Mouse (Mus musculus) neural tube, embryonic 14.5 days (tissue): ENCODE data around the gene Naa35. TPM values are rescaled to one million over a fixed set of nuclear protein-coding genes. Genes with fewer than 3 reads are reported as not detected.
A peak's percentile ranks its signal among the peaks of the same experiment; 100 is the strongest.

Source experiments
- ATAC-seq: fragments of 200-750 bp; cut with Nextera tagmentation; 2 replicates; pipeline ENCODE4 v1.8.0; 2017; ENCODE audit warnings: low read depth, mild to moderate bottlenecking, moderate TSS enrichment, moderate library complexity
- H3K27ac ChIP-seq: fragments of 300-500 bp; sonication (generic); 2 replicates; pipeline ENCODE4 v1.5.1; 2014; ENCODE audit warnings: low read depth, mild to moderate bottlenecking, control low read depth, low read length, moderate library complexity, mixed read lengths
- H3K27me3 ChIP-seq: fragments of 300-500 bp; sonication (generic); 2 replicates; pipeline ENCODE4 v1.6.1; 2014; ENCODE audit warnings: low read length; ENCODE audit not compliant: control insufficient read depth, insufficient read depth
- H3K36me3 ChIP-seq: fragments of 300-500 bp; sonication (generic); 2 replicates; pipeline ENCODE4 v1.6.1; 2014; ENCODE audit warnings: low read length, mixed read lengths; ENCODE audit not compliant: control insufficient read depth, insufficient read depth
- H3K4me1 ChIP-seq: fragments of 300-500 bp; sonication (generic); 2 replicates; pipeline ENCODE4 v1.6.1; 2014; ENCODE audit warnings: low read length; ENCODE audit not compliant: control insufficient read depth, insufficient read depth
- H3K4me2 ChIP-seq: fragments of 300-500 bp; sonication (generic); 2 replicates; pipeline ENCODE4 v1.6.1; 2014; ENCODE audit warnings: mild to moderate bottlenecking, low read depth, low read length, control low read depth
- H3K4me3 ChIP-seq: fragments of 300-500 bp; sonication (generic); 2 replicates; pipeline ENCODE4 v1.5.1; 2014; ENCODE audit warnings: low read depth, low read length, control low read depth, mixed read lengths
- H3K9ac ChIP-seq: fragments of 300-500 bp; sonication (generic); replicated peaks from 2 replicates; pipeline ENCODE4 v1.6.1; 2014; ENCODE audit warnings: low read depth, mild to moderate bottlenecking, control low read depth, low read length, mixed read lengths
- H3K9me3 ChIP-seq: fragments of 300-500 bp; sonication (generic); 2 replicates; pipeline ENCODE4 v1.6.1; 2016; ENCODE audit warnings: low read length; ENCODE audit not compliant: control insufficient read depth
- WGBS: fragments of 180-500 bp; shearing (Covaris S2); extraction: QIAGEN DNeasy Blood & Tissue Kit; methylation state at CpG from one replicate; pipeline ENCODE4 v1.1.7; 2014; 5-methylcytosine and 5-hydroxymethylcytosine counted together
- polyA plus RNA-seq: library from polyadenylated mRNA; unstranded; fragments of >200 nt; fragmentation: Nextera tagmentation; extraction: Ambion mirVana; gene quantifications from 2 replicates; pipeline ENCODE4 v1.2.1, GENCODE M21; 2014

Naa35 gene
- polyA plus RNA-seq, 1 experiment from 2014 or later = 120 TPM

DNA sequence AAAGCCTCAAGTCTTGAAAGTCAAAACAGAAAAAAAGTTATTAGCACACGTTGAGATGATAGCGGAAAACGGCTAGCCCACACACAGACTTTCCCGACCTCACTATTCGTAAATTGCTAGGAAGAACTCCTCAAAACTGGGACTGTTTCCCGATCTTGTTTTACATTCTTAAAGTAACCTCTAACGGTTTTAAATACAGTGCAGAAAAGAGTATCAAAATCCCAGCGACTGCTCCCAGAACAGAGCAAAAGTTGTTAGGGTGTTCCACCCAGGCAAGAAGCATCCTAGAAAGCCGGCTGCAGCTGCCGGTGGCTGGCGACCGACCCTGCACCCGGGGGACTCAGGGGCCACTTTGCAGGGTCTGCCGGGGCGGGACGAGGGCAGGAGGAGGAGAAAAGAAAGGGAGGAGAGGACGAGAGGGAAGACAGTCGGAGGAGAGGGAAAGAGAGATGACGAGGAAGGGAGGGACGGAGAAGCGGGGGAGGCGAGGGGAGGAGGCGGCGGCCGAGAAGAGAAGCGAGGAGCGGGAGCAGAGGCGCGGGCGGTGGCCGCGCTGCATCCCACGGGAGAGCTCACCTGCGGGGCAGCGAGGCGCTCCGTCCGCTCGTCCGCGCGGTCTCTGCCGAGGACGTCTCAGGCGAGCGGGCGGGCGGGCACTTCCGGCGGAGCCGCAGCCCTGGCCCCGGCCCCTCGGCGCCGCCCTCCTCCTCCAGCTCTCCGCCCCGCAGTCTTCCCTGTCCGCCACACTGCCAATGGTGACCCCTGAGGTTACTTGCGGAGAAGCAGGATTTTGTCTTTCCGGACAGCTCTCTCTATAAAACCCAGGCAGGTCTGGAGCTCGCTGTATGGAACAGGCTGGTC lies 90.3 kb downstream of the Naa35 start, which contains the start of gene Golm1:
Gene Golm1 (minus strand): TSS at position 661 of the 861 bp plus-strand sequence.
- Histone ChIP-seq H3K27me3 (no peaks in the 10 kb centered on the region), H3K4me1 (peaks cover 15% of the 10 kb centered on the region), H3K4me3 (peak within 1 kb of the TSS; percentile 74), H3K9ac (peak within 1 kb of the TSS; percentile 80), H3K4me2 (peak within 1 kb of the TSS; percentile 69), H3K9me3 (no peaks in the 10 kb centered on the region), H3K36me3 (no peaks in the 10 kb centered on the region), H3K27ac (peak within 1 kb of the TSS; percentile 67)
- ATAC-seq = peak; percentile 78
- WGBS = under 1% methylated on average over 46 of the region's 61 CpGs

DNA sequence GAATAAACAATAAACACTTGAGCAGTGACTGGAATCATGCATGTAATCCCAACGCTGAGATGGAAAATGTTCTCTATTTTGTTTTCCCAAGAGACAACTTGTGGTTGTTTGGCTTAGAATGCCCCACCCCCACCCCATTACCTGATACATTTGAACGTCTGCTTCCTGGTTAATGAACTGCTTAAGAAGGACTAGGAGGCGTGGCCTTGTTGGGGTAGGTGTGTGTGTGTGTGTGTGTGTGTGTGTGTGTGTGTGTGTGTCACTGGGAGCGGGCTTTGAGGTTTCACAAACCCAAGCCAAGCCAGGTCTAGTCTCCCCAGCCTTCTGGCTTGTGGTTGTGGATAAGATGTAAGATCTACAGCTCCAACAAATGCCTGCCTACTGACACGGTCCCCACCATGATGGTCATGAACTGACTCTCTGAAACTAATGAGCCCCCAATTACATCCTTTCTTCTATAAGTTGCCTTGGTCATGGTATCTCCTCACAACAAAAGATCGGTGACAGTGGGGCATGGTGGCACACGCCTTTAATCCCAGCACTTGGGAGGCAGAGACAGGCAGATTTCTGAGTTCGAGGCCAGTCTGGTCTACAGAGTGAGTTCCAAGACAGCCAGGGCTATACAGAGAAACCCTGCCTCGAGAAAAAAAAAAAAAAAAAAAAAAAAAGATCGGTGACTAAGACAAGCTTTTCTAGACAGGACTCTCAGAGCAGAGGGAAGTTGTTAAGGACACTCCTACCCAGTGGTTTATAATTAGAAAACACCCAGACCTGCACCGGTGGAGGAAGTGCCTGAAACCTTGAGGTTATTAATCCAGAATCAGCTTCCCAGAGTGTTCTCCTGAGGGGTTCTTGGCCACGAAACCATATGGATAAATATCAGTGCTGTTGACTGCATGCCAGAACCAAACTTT lies 91.5 kb downstream of the Naa35 start:
- 75% methylated on average over 12 of the region's 12 CpGs for WGBS
- Histone ChIP-seq H3K9me3 (no peaks in the 10 kb centered on the region), H3K36me3 (no peaks in the 10 kb centered on the region), H3K27me3 (no peaks in the 10 kb centered on the region), H3K4me1 (peaks cover 15% of the 10 kb centered on the region), H3K27ac (no peak overlapping the region), H3K9ac (no peak overlapping the region), H3K4me2 (no peak overlapping the region), H3K4me3 (no peak overlapping the region)
- ATAC-seq = no peak

DNA sequence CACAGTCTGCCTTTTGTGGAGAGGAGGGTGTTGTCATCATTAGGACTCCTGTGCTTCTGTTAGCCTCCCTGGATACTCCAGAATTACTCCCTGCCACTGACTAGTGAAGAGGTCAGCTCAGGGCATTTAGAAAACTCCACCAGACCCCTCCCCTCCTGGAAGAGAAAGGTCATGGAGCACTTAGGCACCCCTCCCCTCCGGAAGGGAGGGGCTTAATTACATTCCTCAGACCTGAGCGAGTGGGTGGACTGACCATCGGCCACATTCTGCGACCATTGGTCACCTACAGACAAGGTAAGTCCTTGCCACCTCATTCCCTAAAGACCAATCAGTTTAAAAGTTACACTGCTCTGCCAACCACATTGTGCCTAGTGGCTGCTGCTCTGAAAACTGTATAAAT lies 94.2 kb downstream of the Naa35 start:
- Histone ChIP-seq H3K9ac (no peak overlapping the region), H3K4me3 (no peak overlapping the region), H3K4me2 (no peak overlapping the region), H3K27ac (no peak overlapping the region), H3K9me3 (no peaks in the 10 kb centered on the region), H3K4me1 (0 out of 2 replicates have a peak, but pooled peaks cover under 1% of the 10 kb centered on the region), H3K27me3 (no peaks in the 10 kb centered on the region), H3K36me3 (no peaks in the 10 kb centered on the region)
- 46% methylated on average over 4 of the region's 4 CpGs for WGBS
- ATAC-seq = no peak

DNA sequence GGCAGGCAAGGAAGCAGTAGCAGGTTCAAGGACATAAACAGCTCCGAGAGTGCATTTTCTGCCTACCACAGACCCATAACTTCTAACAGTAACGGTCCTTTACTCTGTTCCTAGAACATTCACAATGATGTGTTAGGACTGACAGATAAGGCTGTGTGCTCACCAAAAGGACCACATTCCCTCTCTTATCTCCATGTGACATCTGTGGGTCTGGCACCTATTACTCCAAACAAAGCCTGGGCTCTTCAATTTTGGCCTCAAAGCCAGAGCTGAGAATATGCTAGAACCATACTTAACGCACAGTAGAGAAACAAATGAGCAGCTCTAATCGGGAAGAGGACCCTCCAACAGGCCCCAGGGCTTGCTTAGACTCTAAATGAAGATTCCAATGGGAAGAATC lies 94.8 kb downstream of the Naa35 start:
- 89% methylated on average over 4 of the region's 4 CpGs for WGBS
- Histone ChIP-seq H3K27me3 (no peaks in the 10 kb centered on the region), H3K9ac (no peak overlapping the region), H3K9me3 (no peaks in the 10 kb centered on the region), H3K4me2 (no peak overlapping the region), H3K36me3 (no peaks in the 10 kb centered on the region), H3K27ac (no peak overlapping the region), H3K4me3 (no peak overlapping the region), H3K4me1 (no peaks in the 10 kb centered on the region)
- ATAC-seq = no peak

DNA sequence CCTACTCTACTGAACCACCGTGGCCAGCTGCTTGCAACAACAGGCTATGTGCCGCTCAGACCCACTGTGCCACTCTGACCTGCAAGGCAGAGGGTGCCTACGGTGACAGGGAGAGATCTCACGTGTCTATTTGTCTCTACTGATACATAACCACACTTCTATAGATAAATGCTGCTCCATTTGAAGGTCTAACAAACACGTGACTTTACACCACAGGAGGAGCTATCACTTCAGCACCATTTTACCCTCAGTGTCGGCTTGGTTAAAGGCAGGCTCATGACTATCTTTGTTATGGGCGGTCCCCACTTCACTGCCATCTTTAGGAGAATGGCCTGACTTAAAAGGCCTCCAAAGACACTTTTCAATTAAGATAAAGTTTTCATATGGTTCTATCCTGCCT lies 97.6 kb downstream of the Naa35 start:
- 40% methylated on average over 7 of the region's 7 CpGs for WGBS
- H3K4me2 ChIP-seq = no peak overlapping the region
- H3K27ac ChIP-seq = no peak overlapping the region
- no peaks in the 10 kb centered on the region for H3K36me3 ChIP-seq
- H3K9me3 ChIP-seq = no peaks in the 10 kb centered on the region
- no peak overlapping the region for H3K4me3 ChIP-seq
- H3K27me3 ChIP-seq = no peaks in the 10 kb centered on the region
- H3K9ac ChIP-seq = no peak overlapping the region
- no peaks in the 10 kb centered on the region for H3K4me1 ChIP-seq
- no peak for ATAC-seq

DNA sequence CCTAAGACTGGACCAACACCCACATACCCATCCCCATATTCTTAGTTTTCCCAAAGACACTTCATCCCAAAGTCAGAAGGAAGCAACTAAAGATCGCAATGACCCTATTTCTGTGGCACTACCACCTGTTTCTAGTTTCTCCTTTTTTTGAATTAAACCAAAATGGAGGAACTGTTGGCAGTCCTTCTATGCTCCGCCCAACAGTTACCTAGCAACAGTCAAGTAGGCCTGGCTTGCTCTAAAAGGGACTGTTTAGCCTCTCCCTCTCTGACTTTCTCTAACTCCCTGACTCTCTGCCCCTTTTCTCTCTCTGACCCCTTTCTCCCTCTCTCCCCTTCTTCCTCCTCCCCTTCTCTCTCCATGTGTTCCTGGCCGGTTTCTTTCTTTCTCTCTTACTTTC lies 100.2 kb downstream of the Naa35 start:
- H3K27ac ChIP-seq = no peak overlapping the region
- H3K4me2 ChIP-seq = no peak overlapping the region
- no peak overlapping the region for H3K4me3 ChIP-seq
- no peaks in the 10 kb centered on the region for H3K9me3 ChIP-seq
- 81% methylated on average over 3 of the region's 3 CpGs for WGBS
- H3K27me3 ChIP-seq = no peaks in the 10 kb centered on the region
- no peaks in the 10 kb centered on the region for H3K4me1 ChIP-seq
- H3K9ac ChIP-seq = no peak overlapping the region
- no peaks in the 10 kb centered on the region for H3K36me3 ChIP-seq
- ATAC-seq = no peak

Other genes starting within 250 kb of the Naa35 start
- 97.3 and 112 TPM in 2 replicates for gene Agtpbp1, start within 50 bp of the Naa35 start, polyA plus RNA-seq
- gene Golm1, start 90.6 kb downstream of the Naa35 start, polyA plus RNA-seq = 21.4 and 30.3 TPM in 2 replicates
- gene 4921517D22Rik, start 108.8 kb downstream of the Naa35 start, polyA plus RNA-seq = not detected in 2 replicates
- gene Spata31d1a, start 125.1 kb downstream of the Naa35 start, polyA plus RNA-seq = 0.06 and 0.21 TPM in 2 replicates
- not detected in 2 replicates for gene Spata31d1b, start 127.0 kb downstream of the Naa35 start, polyA plus RNA-seq
- not detected in 2 replicates for gene Spata31d1d, start 146.5 kb downstream of the Naa35 start, polyA plus RNA-seq
- gene 1700014D04Rik, start 161.5 kb downstream of the Naa35 start, polyA plus RNA-seq = 0.10 and 0.52 TPM in 2 replicates
- gene Isca1, start 184.6 kb downstream of the Naa35 start, polyA plus RNA-seq = 184 and 200 TPM in 2 replicates
- not detected in 2 replicates for gene Gm49354, start 197.0 kb downstream of the Naa35 start, polyA plus RNA-seq
- gene Tut7, start 237.9 kb downstream of the Naa35 start, polyA plus RNA-seq = 45.1 and 51.8 TPM in 2 replicates